Mouse (Mus musculus) bone marrow macrophage, adult 2 months (primary cell): Measurements from ENCODE around the gene Oxct1.

Source experiments
- CTCF ChIP-seq: IDR thresholded peaks from 2 replicates; pipeline ENCODE4 v1.5.1; 2012; ENCODE audit warnings: low read depth, mild to moderate bottlenecking, low read length, moderate library complexity
- POLR2A ChIP-seq: IDR thresholded peaks from 2 replicates; pipeline ENCODE4 v1.6.1; 2012; ENCODE audit warnings: mild to moderate bottlenecking, low read depth, low read length, borderline replicate concordance

DNA sequence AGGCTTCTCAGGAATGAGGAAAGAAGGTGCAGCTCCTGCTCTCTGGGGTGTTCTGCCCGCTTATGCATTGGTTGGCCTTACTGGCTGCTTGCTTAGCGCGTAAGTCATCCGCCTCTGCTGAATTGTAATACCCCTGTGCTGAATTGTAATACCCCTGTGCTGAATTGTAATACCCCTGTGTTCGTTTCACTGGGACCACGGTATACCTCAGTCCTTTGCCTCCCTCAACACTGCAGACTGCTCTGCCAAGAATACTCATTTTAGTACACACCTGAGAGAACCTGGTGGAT is 2.2 kb downstream of the Oxct1 start:
- no peak for TF ChIP-seq POLR2A
- TF ChIP-seq CTCF: no peak
